Mouse (Mus musculus) lung, embryonic 14.5 days (tissue): ENCODE results near the gene Fam166a. TPM values are rescaled to one million over a fixed set of nuclear protein-coding genes. Genes with fewer than 3 reads are reported as not detected.
"Not testable (repeated sequence)": the region's sequence is repeated elsewhere in the genome, so short reads cannot be mapped to it uniquely, and the experiment has no call there.

Experiments
- ATAC-seq: fragments of 200-750 bp; cut with Nextera tagmentation; 2 replicates; pipeline ENCODE4 v1.8.0; 2017; ENCODE audit warnings: mild to moderate bottlenecking, moderate TSS enrichment, moderate library complexity; ENCODE audit not compliant: insufficient read depth
- DNase-seq: peaks from one replicate; pipeline ENCODE4 v3.0.0-alpha.2; 2015
- H3K27ac ChIP-seq: fragments of 300-500 bp; sonication (generic); 2 replicates; pipeline ENCODE4 v1.5.1; 2014; ENCODE audit warnings: low read depth, mild to moderate bottlenecking, moderate library complexity
- H3K27me3 ChIP-seq: fragments of 300-500 bp; sonication (generic); 2 replicates; pipeline ENCODE4 v1.6.1; 2014; ENCODE audit warnings: low read length, control low read depth; ENCODE audit not compliant: insufficient read depth
- H3K36me3 ChIP-seq: fragments of 300-500 bp; sonication (generic); 2 replicates; pipeline ENCODE4 v1.6.1; 2014; ENCODE audit warnings: control low read depth; ENCODE audit not compliant: insufficient read depth
- H3K4me1 ChIP-seq: fragments of 300-500 bp; sonication (generic); 2 replicates; pipeline ENCODE4 v1.6.1; 2014; ENCODE audit warnings: antibody characterized with exemption, control low read depth; ENCODE audit not compliant: insufficient read depth
- H3K4me2 ChIP-seq: fragments of 300-500 bp; sonication (generic); 2 replicates; pipeline ENCODE4 v1.6.1; 2014; ENCODE audit warnings: mild to moderate bottlenecking
- H3K4me3 ChIP-seq: fragments of 300-500 bp; sonication (generic); 2 replicates; pipeline ENCODE4 v1.5.1; 2014; ENCODE audit warnings: low read depth, low read length
- H3K9ac ChIP-seq: fragments of 300-500 bp; sonication (generic); 2 replicates; pipeline ENCODE4 v1.6.1; 2014
- H3K9me3 ChIP-seq: fragments of 300-500 bp; sonication (generic); 2 replicates; pipeline ENCODE4 v1.6.1; 2016; ENCODE audit warnings: low read depth, low read length, control low read depth
- CTCF ChIP-seq: IDR thresholded peaks from 2 replicates; pipeline ENCODE4 v1.5.1; 2016; ENCODE audit warnings: antibody characterized with exemption, low read depth
- WGBS: fragments of 180-500 bp; shearing (Covaris S2); extraction: QIAGEN DNeasy Blood & Tissue Kit; methylation state at CpG from one replicate; pipeline ENCODE4 v1.1.7; 2014; 5-methylcytosine and 5-hydroxymethylcytosine counted together
- polyA plus RNA-seq: library from polyadenylated mRNA; unstranded; fragments of >200 nt; fragmentation: Nextera tagmentation; extraction: Ambion mirVana; gene quantifications from 2 replicates; pipeline ENCODE4 v1.2.1, GENCODE M21; 2014

Fam166a gene
- polyA plus RNA-seq, 1 experiment from 2014 or later: 0.47 TPM

- H3K4me2 ChIP-seq: no peak overlapping the region
- no peak overlapping the region for H3K4me3 ChIP-seq
- no peak overlapping the region for H3K9ac ChIP-seq
- no peaks in the 10 kb centered on the region for H3K9me3 ChIP-seq
- H3K27ac ChIP-seq: no peak overlapping the region
- peaks cover 8% of the 10 kb centered on the region; the same call in 1 of the 2 replicates for H3K4me1 ChIP-seq
- ATAC-seq (no peak), DNase-seq (no peak)
- H3K36me3 ChIP-seq: peaks cover 38% of the 10 kb centered on the region
- no peaks in the 10 kb centered on the region for H3K27me3 ChIP-seq
- WGBS: 77% methylated on average over 1 of the region's 1 CpGs
- TF ChIP-seq CTCF: peak; percentile 53
Measured at GRCm38 (mm10) chr2:25252331-25252730, 33.8 kb downstream of the Fam166a start.

- peak; percentile 90 for ATAC-seq
- peaks cover 8% of the 10 kb centered on the region; the same call in 1 of the 2 replicates for H3K4me1 ChIP-seq
Measured at GRCm38 (mm10) chr2:25255284-25255779, 36.8 kb downstream of the Fam166a start, which contains the start of gene Tmem203. Tmem203 (plus strand) TSS chr2:25255439.

GRCm38 (mm10) chr2:25256443-25257109, 38.0 kb downstream of the Fam166a start:
- TF ChIP-seq CTCF: peak; percentile 47
- Histone ChIP-seq H3K4me3 (peak overlapping the region; percentile 99), H3K4me2 (peak overlapping the region; percentile 97), H3K9ac (peak overlapping the region; percentile 87)
- not testable (repeated sequence) for H3K9me3 ChIP-seq, H3K27ac ChIP-seq, ATAC-seq, H3K4me1 ChIP-seq, H3K27me3 ChIP-seq, H3K36me3 ChIP-seq
- peak; percentile 68 for DNase-seq
- WGBS: 55% methylated on average over 12 of the region's 12 CpGs

More at GRCm38 (mm10) chr2:25255284-25255779, 36.8 kb downstream of the Fam166a start, which contains the start of gene Tmem203:
- Histone ChIP-seq H3K9me3 (no peaks in the 10 kb centered on the region), H3K36me3 (peaks cover 10% of the 10 kb centered on the region; the same call in 1 of the 2 replicates), H3K9ac (peak within 1 kb of the TSS; percentile 87), H3K27ac (peak within 1 kb of the TSS; percentile 80), H3K27me3 (no peaks in the 10 kb centered on the region), H3K4me2 (peak within 1 kb of the TSS; percentile 97), H3K4me3 (peak within 1 kb of the TSS; percentile 99)
- no peak for TF ChIP-seq CTCF
- 0% methylated on average over 39 of the region's 39 CpGs for WGBS
- peak; percentile 87 for DNase-seq

- H3K27ac ChIP-seq, H3K9me3 ChIP-seq, H3K4me1 ChIP-seq, ATAC-seq, H3K4me2 ChIP-seq, H3K4me3 ChIP-seq, H3K9ac ChIP-seq, H3K27me3 ChIP-seq, DNase-seq, H3K36me3 ChIP-seq: not testable (repeated sequence)
- 80% methylated on average over 5 of the region's 5 CpGs for WGBS
Measured at GRCm38 (mm10) chr2:25257250-25257649, 38.7 kb downstream of the Fam166a start.

- H3K4me1 ChIP-seq: peaks cover 8% of the 10 kb centered on the region; the same call in 1 of the 2 replicates
- no peak for DNase-seq
- ATAC-seq: no peak
- peaks cover 9% of the 10 kb centered on the region for H3K27me3 ChIP-seq
- H3K9ac ChIP-seq: no peak overlapping the region
- H3K27ac ChIP-seq: no peak overlapping the region
- no peaks in the 10 kb centered on the region for H3K36me3 ChIP-seq
- no peak overlapping the region for H3K4me3 ChIP-seq
- peak; percentile 47 for TF ChIP-seq CTCF
- H3K9me3 ChIP-seq: no peaks in the 10 kb centered on the region
- 53% methylated on average over 2 of the region's 2 CpGs for WGBS
- no peak overlapping the region for H3K4me2 ChIP-seq
Measured at GRCm38 (mm10) chr2:25258887-25259286, 40.3 kb downstream of the Fam166a start.

- H3K27me3 ChIP-seq: peaks cover 16% of the 10 kb centered on the region
- H3K27ac ChIP-seq: no peak overlapping the region
- TF ChIP-seq CTCF: no peak
- H3K4me2 ChIP-seq: peak overlapping the region; percentile 100
- WGBS: 44% methylated on average over 12 of the region's 12 CpGs
- ATAC-seq (peak; percentile 9; the same call in 1 of the 2 replicates), DNase-seq (no peak)
- H3K9ac ChIP-seq: no peak overlapping the region; the same call in 1 of the 2 replicates
- H3K36me3 ChIP-seq: no peaks in the 10 kb centered on the region
- H3K4me1 ChIP-seq: no peaks in the 10 kb centered on the region
- H3K4me3 ChIP-seq: peak overlapping the region; percentile 74
- no peaks in the 10 kb centered on the region for H3K9me3 ChIP-seq
Measured at GRCm38 (mm10) chr2:25261870-25262269, 43.3 kb downstream of the Fam166a start.

- H3K27ac ChIP-seq: no peak within 1 kb of the TSS
- DNase-seq (peak; percentile 97), ATAC-seq (peak; percentile 99)
- peaks cover 16% of the 10 kb centered on the region for H3K27me3 ChIP-seq
- no peak for TF ChIP-seq CTCF
- no peaks in the 10 kb centered on the region for H3K36me3 ChIP-seq
- H3K4me1 ChIP-seq: no peaks in the 10 kb centered on the region
- WGBS: under 1% methylated on average over 39 of the region's 39 CpGs
- peak within 1 kb of the TSS; percentile 54 for H3K9ac ChIP-seq
- H3K4me2 ChIP-seq: peak within 1 kb of the TSS; percentile 100
- peak within 1 kb of the TSS; percentile 74 for H3K4me3 ChIP-seq
- H3K9me3 ChIP-seq: no peaks in the 10 kb centered on the region
Measured at GRCm38 (mm10) chr2:25262291-25262767, 43.8 kb downstream of the Fam166a start, which contains the start of gene Tprn. Tprn (plus strand) TSS chr2:25262618.
